17 mouse cellular contexts compared by ENCODE assay signal in the genomic region with DNA sequence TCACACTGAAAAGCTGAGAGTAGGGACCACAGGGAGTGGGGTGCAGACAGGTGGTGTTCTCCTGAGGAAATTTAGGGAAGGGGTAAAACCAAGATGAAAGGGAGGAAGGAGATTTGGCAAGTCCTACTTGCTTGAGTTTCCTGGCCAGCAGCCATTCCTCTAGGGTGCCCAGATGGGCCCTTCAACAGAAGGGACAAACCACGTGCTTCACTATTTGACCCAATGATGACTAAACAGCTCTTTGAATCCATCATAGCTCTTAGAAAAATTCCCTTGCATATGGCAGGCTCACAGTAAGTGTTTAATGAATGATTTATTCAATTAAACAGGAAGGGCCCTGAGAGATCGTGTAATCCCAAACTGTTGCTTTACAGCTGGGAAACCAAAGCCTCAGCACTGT. TPM values are rescaled to one million over a fixed set of nuclear protein-coding genes. Genes with fewer than 3 reads are reported as not detected.
DNase-seq lines count a peak whose midpoint lies in the region; ATAC-seq and TF ChIP-seq lines count a peak whose summit lies in the region.
"Had no signal": no experiment of that assay in that cellular context is flagged by ENCODE, and none has a peak within 500 bp of the region (broad histone marks: within the 10 kb centered on the region; RNA-seq: fewer than 3 reads in every experiment).

No protein-coding gene starts in this region.

- H3K9me3 ChIP-seq in forebrain, embryonic 16.5 days (ENCODE audit: control insufficient read depth, low read length) = no peaks in the 10 kb centered on the region
- no peaks in the 10 kb centered on the region for H3K9me3 ChIP-seq in forebrain, embryonic 11.5 days (ENCODE audit: control insufficient read depth, low read length)
- H3K9me3 ChIP-seq in midbrain, postnatal 0 days (ENCODE audit: low read length) = no peaks in the 10 kb centered on the region
- no peaks in the 10 kb centered on the region for H3K9me3 ChIP-seq in midbrain, embryonic 13.5 days
- H3K9me3 ChIP-seq: embryonic facial prominence, embryonic 10.5 days; heart, embryonic 13.5 days had no signal

- 0 out of 2 replicates have a peak, but pooled peaks cover 3% of the 10 kb centered on the region for H3K4me1 ChIP-seq in forebrain, embryonic 16.5 days (replicated peaks; ENCODE audit: control insufficient read depth, insufficient read depth, low read length)
- H3K4me1 ChIP-seq in forebrain, embryonic 11.5 days (replicated peaks; ENCODE audit: control insufficient read depth, insufficient read depth, low read length) = no peaks in the 10 kb centered on the region
- H3K4me1 ChIP-seq in midbrain, postnatal 0 days (ENCODE audit: insufficient read depth, low read length) = no peaks in the 10 kb centered on the region
- H3K4me1 ChIP-seq in midbrain, embryonic 13.5 days (replicated peaks) = no peaks in the 10 kb centered on the region
- H3K4me1 ChIP-seq: embryonic facial prominence, embryonic 10.5 days had no signal

- no peak overlapping the region for H3K27ac ChIP-seq in forebrain, embryonic 16.5 days (ENCODE audit: low read length)
- H3K27ac ChIP-seq in forebrain, embryonic 11.5 days (ENCODE audit: low read depth, low read length) = no peak overlapping the region
- no peak overlapping the region for H3K27ac ChIP-seq in midbrain, postnatal 0 days (ENCODE audit: low read depth, low read length)
- no peak overlapping the region for H3K27ac ChIP-seq in midbrain, embryonic 13.5 days
- H3K27ac ChIP-seq: embryonic facial prominence, embryonic 10.5 days; heart, adult 2 months; heart, embryonic 13.5 days; macrophage had no signal

- H3K36me3 ChIP-seq in forebrain, embryonic 16.5 days (ENCODE audit: control insufficient read depth, insufficient read depth) = no peaks in the 10 kb centered on the region
- no peaks in the 10 kb centered on the region for H3K36me3 ChIP-seq in forebrain, embryonic 11.5 days (ENCODE audit: control insufficient read depth, insufficient read depth, low read length)
- no peaks in the 10 kb centered on the region for H3K36me3 ChIP-seq in midbrain, postnatal 0 days (ENCODE audit: insufficient read depth, low read length)
- no peaks in the 10 kb centered on the region for H3K36me3 ChIP-seq in midbrain, embryonic 13.5 days
- H3K36me3 ChIP-seq: embryonic facial prominence, embryonic 10.5 days; heart, embryonic 13.5 days had no signal

- H3K4me3 ChIP-seq in forebrain, embryonic 16.5 days (replicated peaks; ENCODE audit: low read length) = no peak overlapping the region
- no peak overlapping the region for H3K4me3 ChIP-seq in forebrain, embryonic 11.5 days (ENCODE audit: low read depth, low read length)
- H3K4me3 ChIP-seq in midbrain, postnatal 0 days (ENCODE audit: low read depth, low read length) = no peak overlapping the region
- no peak overlapping the region for H3K4me3 ChIP-seq in midbrain, embryonic 13.5 days (replicated peaks)
- H3K4me3 ChIP-seq: embryonic facial prominence, embryonic 10.5 days; heart, adult 2 months; heart, embryonic 13.5 days had no signal

- no peak overlapping the region for H3K4me2 ChIP-seq in forebrain, embryonic 16.5 days (ENCODE audit: low read length)
- H3K4me2 ChIP-seq in forebrain, embryonic 11.5 days (ENCODE audit: low read depth, low read length, severe bottlenecking) = no peak overlapping the region
- no peak overlapping the region for H3K4me2 ChIP-seq in midbrain, postnatal 0 days (ENCODE audit: low read depth, low read length, poor library complexity, severe bottlenecking)
- H3K4me2 ChIP-seq in midbrain, embryonic 13.5 days (replicated peaks) = no peak overlapping the region
- H3K4me2 ChIP-seq: heart, embryonic 13.5 days had no signal

- peak; percentile 12 for DNase-seq in cerebellum, adult 9-10 months
- DNase-seq in cerebellum, adult 9-11 months = no peak
- DNase-seq in forebrain, embryonic 11.5 days (ENCODE audit: low spot score) = no peak
- peak; percentile 21 for DNase-seq in midbrain, postnatal 0 days (ENCODE audit: low spot score)
- DNase-seq in urinary bladder, postnatal 14 days (ENCODE audit: low spot score) = no peak
- DNase-seq: adrenal gland, adult 8-10 months; gastrocnemius, postnatal 25 days; heart, adult 2 months; heart, postnatal 14 days; kidney, adult 11 months; thymus, postnatal 25 days had no signal

- H3K9ac ChIP-seq in forebrain, embryonic 16.5 days (replicated peaks; ENCODE audit: low read depth, low read length) = no peak overlapping the region
- no peak overlapping the region for H3K9ac ChIP-seq in forebrain, embryonic 11.5 days (ENCODE audit: low read length)
- no peak overlapping the region for H3K9ac ChIP-seq in midbrain, postnatal 0 days (replicated peaks; ENCODE audit: low read length, poor library complexity, severe bottlenecking)
- no peak overlapping the region for H3K9ac ChIP-seq in midbrain, embryonic 13.5 days (replicated peaks)
- H3K9ac ChIP-seq: heart, embryonic 13.5 days had no signal

- no peak for TF ChIP-seq CTCF in midbrain, postnatal 0 days (IDR thresholded peaks at IDR 0.05)

- 42% methylated on average over 2 of the region's 2 CpGs for WGBS in forebrain, embryonic 16.5 days
- WGBS in forebrain, embryonic 11.5 days = 92% methylated on average over 2 of the region's 2 CpGs
- 79% methylated on average over 2 of the region's 2 CpGs for WGBS in midbrain, postnatal 0 days
- WGBS in midbrain, embryonic 13.5 days = 86% methylated on average over 2 of the region's 2 CpGs

- peak; percentile 15; the same call in 1 of the 2 replicates for ATAC-seq in forebrain, embryonic 16.5 days
- no peak for ATAC-seq in forebrain, embryonic 11.5 days (replicated peaks; ENCODE audit: low FRiP score)
- ATAC-seq in midbrain, postnatal 0 days (ENCODE audit: low FRiP score) = no peak
- ATAC-seq in midbrain, embryonic 13.5 days = no peak
- ATAC-seq: midbrain, embryonic 16.5 days had no signal

- H3K27me3 ChIP-seq in forebrain, embryonic 16.5 days (replicated peaks; ENCODE audit: control insufficient read depth, insufficient read depth, low read length) = no peaks in the 10 kb centered on the region
- no peaks in the 10 kb centered on the region for H3K27me3 ChIP-seq in forebrain, embryonic 11.5 days (ENCODE audit: control insufficient read depth, insufficient read depth, low read length)
- H3K27me3 ChIP-seq in midbrain, postnatal 0 days (ENCODE audit: insufficient read depth, low read length) = no peaks in the 10 kb centered on the region
- no peaks in the 10 kb centered on the region for H3K27me3 ChIP-seq in midbrain, embryonic 13.5 days
- H3K27me3 ChIP-seq: heart, embryonic 13.5 days had no signal

RNA-seq across cellular contexts. Expression of gene Sema6d, which starts 41.1 kb away (rescaled TPM):
- 27.7 and 32.2 TPM in 2 replicates for polyA plus RNA-seq in forebrain, embryonic 16.5 days (2015; fragmentation: Nextera tagmentation; extraction: Ambion mirVana)
- 8.7 and 9.8 TPM in 2 replicates for polyA plus RNA-seq in forebrain, embryonic 11.5 days (2014; fragmentation: Nextera tagmentation; extraction: Ambion mirVana)
- 59.8 and 64.8 TPM in 2 replicates for total RNA-seq in midbrain, postnatal 0 days (2014; rRNA removed)
- polyA plus RNA-seq in midbrain, postnatal 0 days (2015; fragmentation: Nextera tagmentation; extraction: Ambion mirVana) = 17.4 and 22.6 TPM in 2 replicates
- 20.5 and 22.1 TPM in 2 replicates for polyA plus RNA-seq in midbrain, embryonic 13.5 days (2015; fragmentation: Nextera tagmentation; extraction: Ambion mirVana)

Comparison
In these comparisons a context has a peak if more than half of its experiments do, and no peak if none do; other contexts are left out.
1. DNase-seq: peak in cerebellum, adult 9-10 months (single experiment) and midbrain, postnatal 0 days (single experiment); none in cerebellum, adult 9-11 months (single experiment), forebrain, embryonic 11.5 days (single experiment) and urinary bladder, postnatal 14 days (single experiment).